Mouse (Mus musculus): ENCODE measurements around the gene Actb.

- TF ChIP-seq MXI1 (IDR thresholded peaks at IDR 0.05; ENCODE audit: low read depth, low read length) (no peak), CTCF (IDR thresholded peaks at IDR 0.05 in 2 of 3, conservative IDR thresholded peaks at IDR 0.05 in 1 of 3; ENCODE audit: control insufficient read depth in 1 of 3, insufficient read depth in 1 of 3, low read depth in 2 of 3, low read length in 3 of 3, poor library complexity in 1 of 3, severe bottlenecking in 1 of 3) (no peak), POLR2A (IDR thresholded peaks at IDR 0.05; ENCODE audit: control insufficient read depth in 1 of 2, insufficient read depth in 1 of 2, low read depth in 1 of 2, low read length in 2 of 2, poor library complexity in 1 of 2) (no peak), TCF12 (IDR thresholded peaks at IDR 0.05; ENCODE audit: low read depth, low read length) (no peak), ETS1 (IDR thresholded peaks at IDR 0.05; ENCODE audit: low read depth, low read length) (no peak), GABPA (IDR thresholded peaks at IDR 0.05; ENCODE audit: low read depth, low read length) (no peak), HCFC1 (IDR thresholded peaks at IDR 0.05; ENCODE audit: low read depth, low read length) (no peak), GATA1 (IDR thresholded peaks at IDR 0.05; ENCODE audit: low read depth, low read length) (no peak)
Measured at GRCm38 (mm10) chr5:142886181-142886580, 20.4 kb downstream of the Actb start.

All from MEL (cell line).